Mouse (Mus musculus): ENCODE data around the gene Wdr93. TPM values are rescaled to one million over a fixed set of nuclear protein-coding genes. Genes with fewer than 3 reads are reported as not detected.

Wdr93 gene
- polyA plus RNA-seq, 1 experiment, result 0.48 TPM

DNA sequence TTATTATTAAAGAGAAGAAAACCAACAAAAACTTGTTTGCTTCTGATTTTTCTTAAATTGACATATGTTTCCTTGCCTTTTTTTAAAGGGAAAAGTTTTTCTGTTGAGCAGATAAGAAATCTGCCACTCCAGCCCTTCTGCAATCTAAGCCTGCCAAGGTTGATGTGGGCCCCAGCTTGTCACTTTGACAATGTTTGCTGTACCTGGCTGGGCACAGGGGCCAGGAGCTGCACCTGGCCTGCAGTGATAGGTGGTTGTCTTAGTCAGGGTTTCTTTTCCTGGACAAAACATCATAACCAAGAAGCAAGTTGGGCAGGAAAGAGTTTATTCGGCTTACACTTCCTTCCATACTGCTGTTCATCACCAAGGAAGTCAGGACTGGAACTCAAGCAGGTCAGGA lies 70.4 kb downstream of the Wdr93 start:
- no peak for TF ChIP-seq POLR2A (IDR thresholded peaks at IDR 0.05; ENCODE audit: extremely low read depth, insufficient read depth, low read length)
- TF ChIP-seq CTCF (IDR thresholded peaks at IDR 0.05; ENCODE audit: extremely low read depth, insufficient read depth, low read length), result no peak
- no peaks in the 10 kb centered on the region for H3K4me1 ChIP-seq (ENCODE audit: control insufficient read depth, insufficient read depth, low read length)
- H3K27ac ChIP-seq (ENCODE audit: insufficient read depth, low read length), result no peak overlapping the region
- H3K4me3 ChIP-seq (ENCODE audit: insufficient read depth, low read length), result no peak overlapping the region

DNA sequence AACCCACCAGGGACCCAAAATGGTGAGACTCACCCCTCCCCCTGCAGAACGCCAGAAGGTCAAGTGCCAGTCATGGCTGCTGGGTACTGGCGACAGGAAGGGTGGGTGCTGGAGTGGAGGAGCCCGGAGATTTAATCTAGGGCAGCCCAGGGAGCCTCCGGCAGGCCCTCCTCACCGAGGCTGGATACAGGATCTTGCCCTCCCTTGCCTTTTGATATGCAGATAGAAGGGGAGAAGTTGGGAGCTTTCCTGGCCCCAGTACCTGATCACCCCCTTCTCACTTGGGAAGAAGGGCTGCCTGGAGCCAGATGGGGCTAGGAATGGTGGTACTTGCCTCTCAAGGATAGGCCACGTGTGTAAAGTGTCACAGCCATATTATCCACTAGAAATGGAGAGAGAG lies 75.4 kb downstream of the Wdr93 start:
- H3K27ac ChIP-seq (ENCODE audit: insufficient read depth, low read length), result no peak overlapping the region
- H3K4me1 ChIP-seq (ENCODE audit: control insufficient read depth, insufficient read depth, low read length), result no peaks in the 10 kb centered on the region
- H3K4me3 ChIP-seq (ENCODE audit: insufficient read depth, low read length), result no peak overlapping the region
- TF ChIP-seq POLR2A (IDR thresholded peaks at IDR 0.05; ENCODE audit: extremely low read depth, insufficient read depth, low read length), result no peak
- no peak for TF ChIP-seq CTCF (IDR thresholded peaks at IDR 0.05; ENCODE audit: extremely low read depth, insufficient read depth, low read length)

DNA sequence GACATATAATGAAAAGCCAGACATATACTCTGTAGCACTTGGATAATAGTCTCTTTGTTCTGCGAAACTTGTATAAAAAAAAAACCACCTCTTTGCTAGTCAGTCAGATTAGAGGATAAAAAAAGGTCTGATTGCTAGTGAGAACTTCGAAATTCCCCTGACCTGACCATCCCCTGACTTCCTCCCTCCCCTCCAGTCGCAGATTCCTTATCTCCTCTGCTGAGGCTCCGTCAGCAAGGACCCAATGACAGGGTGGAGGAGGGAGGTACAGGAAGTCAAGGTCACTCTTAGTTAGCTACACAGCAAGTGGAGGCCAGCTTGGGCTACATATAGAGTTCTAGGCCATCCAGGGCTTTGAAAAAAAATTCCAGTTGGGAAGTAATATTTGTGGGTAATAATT lies 76.6 kb downstream of the Wdr93 start:
- Histone ChIP-seq H3K4me1 (ENCODE audit: control insufficient read depth, insufficient read depth, low read length) (no peaks in the 10 kb centered on the region), H3K27ac (ENCODE audit: insufficient read depth, low read length) (no peak overlapping the region), H3K4me3 (ENCODE audit: insufficient read depth, low read length) (no peak overlapping the region)
- TF ChIP-seq CTCF (IDR thresholded peaks at IDR 0.05; ENCODE audit: extremely low read depth, insufficient read depth, low read length) (no peak), POLR2A (IDR thresholded peaks at IDR 0.05; ENCODE audit: extremely low read depth, insufficient read depth, low read length) (no peak)

- Histone ChIP-seq H3K27ac (ENCODE audit: insufficient read depth, low read length) (no peak overlapping the region), H3K4me1 (ENCODE audit: control insufficient read depth, insufficient read depth, low read length) (no peaks in the 10 kb centered on the region), H3K4me3 (ENCODE audit: insufficient read depth, low read length) (no peak overlapping the region)
- TF ChIP-seq CTCF (IDR thresholded peaks at IDR 0.05; ENCODE audit: extremely low read depth, insufficient read depth, low read length), result no peak
- no peak for TF ChIP-seq POLR2A (IDR thresholded peaks at IDR 0.05; ENCODE audit: extremely low read depth, insufficient read depth, low read length)
Observed at GRCm38 (mm10) chr7:79819996-79820395, 77.0 kb downstream of the Wdr93 start.

DNA sequence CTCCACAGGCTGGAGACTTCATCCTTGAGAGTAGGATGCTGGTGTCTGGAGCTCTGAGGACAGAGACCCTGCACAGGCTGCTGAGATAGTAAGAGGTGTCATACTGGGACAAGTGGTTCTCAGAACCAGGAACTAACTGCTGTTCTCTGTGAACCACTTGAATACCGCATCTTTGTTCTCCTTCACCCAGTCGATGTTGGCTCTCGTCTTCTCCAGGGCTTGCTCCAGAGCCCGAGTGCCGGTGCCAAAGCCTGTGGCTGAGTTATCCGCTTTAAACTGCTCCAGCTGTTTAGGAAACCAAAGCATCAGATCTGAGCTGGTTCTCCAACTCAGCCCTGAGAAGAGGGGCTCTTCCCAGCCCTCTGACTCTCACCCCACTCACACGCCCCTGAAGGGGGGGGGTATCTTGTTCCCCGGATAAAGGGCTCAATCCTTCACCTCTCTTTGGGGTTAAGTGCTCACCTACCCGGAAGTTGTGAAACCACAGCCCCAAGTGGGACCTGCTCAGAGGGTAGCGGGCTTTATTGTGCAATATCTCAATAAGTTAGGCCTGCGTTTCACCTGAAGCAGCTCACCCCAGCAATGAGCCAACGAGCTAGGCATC lies 79.2 kb downstream of the Wdr93 start:
- Histone ChIP-seq H3K27ac (ENCODE audit: insufficient read depth, low read length) (no peak overlapping the region), H3K4me1 (ENCODE audit: control insufficient read depth, insufficient read depth, low read length) (no peaks in the 10 kb centered on the region), H3K4me3 (ENCODE audit: insufficient read depth, low read length) (no peak overlapping the region)
- TF ChIP-seq POLR2A (IDR thresholded peaks at IDR 0.05; ENCODE audit: extremely low read depth, insufficient read depth, low read length), result no peak

DNA sequence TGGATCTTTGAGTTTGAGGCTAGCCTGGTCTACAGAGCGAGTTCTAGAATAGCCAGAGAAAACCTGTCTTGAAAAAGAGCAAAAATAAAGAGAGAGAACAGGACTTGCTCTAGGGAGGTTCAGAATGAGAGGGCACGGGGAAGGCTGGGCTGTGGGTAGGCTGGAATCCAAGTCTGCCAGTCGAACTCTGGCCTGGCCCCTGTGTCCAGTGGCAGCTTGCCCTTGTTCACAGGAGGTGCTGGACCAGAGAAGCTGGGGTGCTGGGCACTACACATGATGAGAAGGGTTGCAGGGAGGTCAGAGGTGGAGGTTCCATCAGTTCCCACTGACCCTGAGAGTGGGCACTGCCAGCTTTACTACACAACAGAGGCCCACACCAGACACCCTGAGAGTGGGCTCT lies 85.4 kb downstream of the Wdr93 start:
- TF ChIP-seq CTCF (IDR thresholded peaks at IDR 0.05; ENCODE audit: extremely low read depth, insufficient read depth, low read length) (no peak), POLR2A (IDR thresholded peaks at IDR 0.05; ENCODE audit: extremely low read depth, insufficient read depth, low read length) (no peak)
- Histone ChIP-seq H3K27ac (ENCODE audit: insufficient read depth, low read length) (no peak overlapping the region), H3K4me3 (ENCODE audit: insufficient read depth, low read length) (no peak overlapping the region), H3K4me1 (ENCODE audit: control insufficient read depth, insufficient read depth, low read length) (no peaks in the 10 kb centered on the region)

- Histone ChIP-seq H3K27ac (ENCODE audit: insufficient read depth, low read length) (0 out of 2 replicates have a peak overlapping the region, but pooled peaks have one; percentile 10), H3K4me3 (ENCODE audit: insufficient read depth, low read length) (no peak overlapping the region), H3K4me1 (ENCODE audit: control insufficient read depth, insufficient read depth, low read length) (no peaks in the 10 kb centered on the region)
- no peak for TF ChIP-seq CTCF (IDR thresholded peaks at IDR 0.05; ENCODE audit: extremely low read depth, insufficient read depth, low read length)
- no peak for TF ChIP-seq POLR2A (IDR thresholded peaks at IDR 0.05; ENCODE audit: extremely low read depth, insufficient read depth, low read length)
Observed at GRCm38 (mm10) chr7:79831145-79831544, 88.2 kb downstream of the Wdr93 start.

DNA sequence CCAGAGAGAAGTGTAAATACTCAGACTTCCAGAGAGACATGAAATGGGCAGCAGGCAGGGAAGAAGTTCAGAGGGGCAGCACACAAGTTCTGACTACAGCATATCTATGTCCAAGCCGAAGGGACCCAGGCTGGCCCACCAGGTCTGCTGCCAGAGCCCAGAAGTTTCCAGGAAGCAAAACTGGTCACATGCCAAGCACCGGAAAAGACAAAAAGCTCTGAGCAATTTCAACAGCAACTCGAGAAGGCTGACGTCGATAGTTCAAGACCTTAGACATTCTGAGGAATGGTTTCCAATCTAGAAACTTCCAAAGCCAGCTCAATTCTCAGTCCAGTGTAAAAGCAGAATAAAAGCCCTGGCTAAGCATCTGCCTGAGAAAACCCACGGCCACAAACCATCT lies 88.6 kb downstream of the Wdr93 start:
- Histone ChIP-seq H3K27ac (ENCODE audit: insufficient read depth, low read length) (0 out of 2 replicates have a peak overlapping the region, but pooled peaks have one; percentile 10), H3K4me1 (ENCODE audit: control insufficient read depth, insufficient read depth, low read length) (no peaks in the 10 kb centered on the region), H3K4me3 (ENCODE audit: insufficient read depth, low read length) (no peak overlapping the region)
- TF ChIP-seq POLR2A (IDR thresholded peaks at IDR 0.05; ENCODE audit: extremely low read depth, insufficient read depth, low read length) (no peak), CTCF (IDR thresholded peaks at IDR 0.05; ENCODE audit: extremely low read depth, insufficient read depth, low read length) (no peak)

DNA sequence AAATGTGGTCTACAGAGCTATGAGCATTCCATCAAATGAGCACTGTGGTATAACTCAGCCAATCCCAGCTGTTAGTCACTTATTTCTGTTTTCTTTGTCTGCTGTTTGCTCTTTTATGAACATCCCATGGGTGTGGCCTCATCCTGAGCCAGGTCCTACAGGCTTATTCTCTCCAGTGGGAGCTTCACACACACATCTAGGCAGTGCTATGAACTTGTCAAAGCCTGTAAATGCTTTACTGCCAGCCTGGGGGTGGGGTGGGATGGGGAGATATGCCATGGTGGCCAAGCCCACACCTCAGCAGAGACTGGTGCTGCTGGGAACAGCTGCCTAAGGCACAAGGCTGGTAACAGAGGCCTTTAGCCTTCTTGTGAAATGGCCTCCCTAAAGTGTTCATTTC lies 90.0 kb downstream of the Wdr93 start:
- TF ChIP-seq POLR2A (IDR thresholded peaks at IDR 0.05; ENCODE audit: extremely low read depth, insufficient read depth, low read length) (no peak), CTCF (IDR thresholded peaks at IDR 0.05; ENCODE audit: extremely low read depth, insufficient read depth, low read length) (no peak)
- Histone ChIP-seq H3K4me3 (ENCODE audit: insufficient read depth, low read length) (no peak overlapping the region), H3K27ac (ENCODE audit: insufficient read depth, low read length) (no peak overlapping the region), H3K4me1 (ENCODE audit: control insufficient read depth, insufficient read depth, low read length) (no peaks in the 10 kb centered on the region)

- Histone ChIP-seq H3K4me3 (ENCODE audit: insufficient read depth, low read length) (no peak overlapping the region), H3K4me1 (ENCODE audit: control insufficient read depth, insufficient read depth, low read length) (no peaks in the 10 kb centered on the region), H3K27ac (ENCODE audit: insufficient read depth, low read length) (no peak overlapping the region)
- no peak for TF ChIP-seq POLR2A (IDR thresholded peaks at IDR 0.05; ENCODE audit: extremely low read depth, insufficient read depth, low read length)
- TF ChIP-seq CTCF (IDR thresholded peaks at IDR 0.05; ENCODE audit: extremely low read depth, insufficient read depth, low read length), result no peak
Observed at GRCm38 (mm10) chr7:79835196-79835595, 92.2 kb downstream of the Wdr93 start.

Other genes starting within 250 kb of the Wdr93 start
- 0.38 and 0.59 TPM in 2 replicates for gene Rhcg, start 125.5 kb upstream of the Wdr93 start, polyA plus RNA-seq (2012; rRNA removed)
- gene Ticrr, start 83.0 kb upstream of the Wdr93 start, polyA plus RNA-seq (2012; rRNA removed), result 0.06 and 0.08 TPM in 2 replicates
- 1.5 TPM in 2 replicates for gene Kif7, start 27.4 kb upstream of the Wdr93 start, polyA plus RNA-seq (2012; rRNA removed)
- 0.23 TPM in 1 of 2 replicates, not detected in the other for gene Plin1, start 10.3 kb upstream of the Wdr93 start, polyA plus RNA-seq (2012; rRNA removed)
- gene Pex11a, start within 50 bp of the Wdr93 start, polyA plus RNA-seq (2012; rRNA removed), result 11.4 and 12.4 TPM in 2 replicates
- gene Mesp1, start 50.6 kb downstream of the Wdr93 start, polyA plus RNA-seq (2012; rRNA removed), result 0.08 and 0.19 TPM in 2 replicates
- gene Mesp2, start 67.6 kb downstream of the Wdr93 start, polyA plus RNA-seq (2012; rRNA removed), result 0.91 and 0.98 TPM in 2 replicates
- gene Anpep, start 117.9 kb downstream of the Wdr93 start, polyA plus RNA-seq (2012; rRNA removed), result 4.7 and 5.6 TPM in 2 replicates
- 39.2 and 42.2 TPM in 2 replicates for gene Ap3s2, start 177.5 kb downstream of the Wdr93 start, polyA plus RNA-seq (2012; rRNA removed)
- gene Arpin, start 192.2 kb downstream of the Wdr93 start, polyA plus RNA-seq (2012; rRNA removed), result 13.8 and 14.8 TPM in 2 replicates

Data from cortical plate, adult 2 months (tissue).